Mouse (Mus musculus) bone marrow macrophage, adult 2 months (primary cell): Measurements from ENCODE around the gene Pcdh11x. TPM values are rescaled to one million over a fixed set of nuclear protein-coding genes. Genes with fewer than 3 reads are reported as not detected.
"Not testable (repeated sequence)": the region's sequence is repeated elsewhere in the genome, so short reads cannot be mapped to it uniquely, and the experiment has no call there.

Experiments used
- H3K27ac ChIP-seq: 2 replicates; pipeline ENCODE4 v1.5.1; 2012; ENCODE audit warnings: low read depth, low read length; ENCODE audit not compliant: insufficient read depth
- H3K4me1 ChIP-seq: 2 replicates; pipeline ENCODE4 v1.6.1; 2012; ENCODE audit warnings: low read length; ENCODE audit not compliant: control insufficient read depth, insufficient read depth
- H3K4me3 ChIP-seq: 2 replicates; pipeline ENCODE4 v1.5.1; 2012; ENCODE audit warnings: mild to moderate bottlenecking, low read length, moderate library complexity; ENCODE audit not compliant: insufficient read depth
- CTCF ChIP-seq: IDR thresholded peaks from 2 replicates; pipeline ENCODE4 v1.5.1; 2012; ENCODE audit warnings: low read depth, mild to moderate bottlenecking, low read length, moderate library complexity
- POLR2A ChIP-seq: IDR thresholded peaks from 2 replicates; pipeline ENCODE4 v1.6.1; 2012; ENCODE audit warnings: mild to moderate bottlenecking, low read depth, low read length, borderline replicate concordance
- polyA plus RNA-seq: library from polyadenylated mRNA; stranded (reverse); fragments of >200 nt; gene quantifications from 2 replicates; pipeline ENCODE4 v1.2.4, GENCODE M21; 2012; ENCODE audit not compliant: missing spikeins, insufficient read depth, insufficient read length

Pcdh11x gene
- polyA plus RNA-seq, result 0.48 TPM in 1 of 2 replicates, not detected in the other

DNA sequence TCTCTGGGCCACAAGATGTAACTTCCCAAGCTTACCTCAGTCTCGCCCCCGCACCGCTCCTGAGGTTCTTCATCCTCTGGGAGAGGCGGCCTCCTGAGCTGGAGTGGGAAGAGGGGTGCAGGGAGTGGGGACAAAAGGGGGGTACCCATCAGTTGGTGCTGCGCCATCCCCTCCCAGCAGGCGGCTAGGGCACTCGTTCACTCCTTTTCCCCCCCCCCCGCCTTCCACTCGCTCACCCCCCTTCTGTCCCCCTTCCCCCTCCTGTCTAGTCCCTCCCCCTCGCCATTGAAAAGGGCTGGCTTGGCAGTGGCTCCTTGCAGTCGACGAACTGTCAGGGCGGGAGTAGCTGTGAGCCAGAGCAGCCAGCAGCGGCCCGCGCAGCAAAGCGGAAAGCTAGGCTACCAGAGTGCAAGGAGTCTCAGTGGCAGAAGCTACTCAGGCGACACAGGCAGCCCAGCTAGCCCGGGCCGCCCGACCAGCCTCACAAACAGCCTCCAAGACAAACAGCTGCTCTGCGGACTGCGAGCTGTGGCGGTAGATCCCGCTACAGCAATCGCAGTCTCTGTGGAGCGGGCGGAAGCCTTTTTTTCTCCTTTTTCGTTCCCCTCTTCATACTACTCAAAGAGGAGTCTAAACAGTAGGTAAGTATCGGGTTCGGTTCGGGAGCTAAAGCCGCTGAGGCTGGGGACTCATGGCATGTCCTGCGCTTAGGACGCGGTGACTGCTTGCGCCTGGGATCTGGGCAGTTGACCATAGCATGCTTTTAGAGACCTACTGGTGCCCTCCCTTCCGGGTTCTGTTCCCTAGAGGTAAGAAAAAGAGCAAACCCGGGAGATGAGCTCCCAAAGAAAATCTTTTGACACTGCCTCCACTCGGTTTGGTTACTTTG, at the start of gene Pcdh11x:
Pcdh11x (plus strand) TSS at position 249 of the 889 bp plus-strand sequence.
- Histone ChIP-seq H3K4me1 (no peaks in the 10 kb centered on the region), H3K4me3 (no peak within 1 kb of the TSS), H3K27ac (no peak within 1 kb of the TSS)
- TF ChIP-seq CTCF (no peak), POLR2A (no peak)

GRCm38 (mm10) chrX:120260089-120260488, 30.0 kb upstream of the Pcdh11x start:
- Histone ChIP-seq H3K4me3 (no peak overlapping the region), H3K4me1 (no peaks in the 10 kb centered on the region), H3K27ac (no peak overlapping the region)
- TF ChIP-seq CTCF (no peak), POLR2A (no peak)

- Histone ChIP-seq H3K4me3 (no peak overlapping the region), H3K27ac (no peak overlapping the region), H3K4me1 (no peaks in the 10 kb centered on the region)
- no peak for TF ChIP-seq CTCF
- TF ChIP-seq POLR2A, result no peak
Measured at GRCm38 (mm10) chrX:120285522-120285921, 4.5 kb upstream of the Pcdh11x start.

- H3K4me3 ChIP-seq, result no peak overlapping the region
- no peak overlapping the region for H3K27ac ChIP-seq
- H3K4me1 ChIP-seq, result no peaks in the 10 kb centered on the region
- TF ChIP-seq POLR2A (no peak), CTCF (no peak)
Measured at GRCm38 (mm10) chrX:120287502-120287901, 2.6 kb upstream of the Pcdh11x start.

DNA sequence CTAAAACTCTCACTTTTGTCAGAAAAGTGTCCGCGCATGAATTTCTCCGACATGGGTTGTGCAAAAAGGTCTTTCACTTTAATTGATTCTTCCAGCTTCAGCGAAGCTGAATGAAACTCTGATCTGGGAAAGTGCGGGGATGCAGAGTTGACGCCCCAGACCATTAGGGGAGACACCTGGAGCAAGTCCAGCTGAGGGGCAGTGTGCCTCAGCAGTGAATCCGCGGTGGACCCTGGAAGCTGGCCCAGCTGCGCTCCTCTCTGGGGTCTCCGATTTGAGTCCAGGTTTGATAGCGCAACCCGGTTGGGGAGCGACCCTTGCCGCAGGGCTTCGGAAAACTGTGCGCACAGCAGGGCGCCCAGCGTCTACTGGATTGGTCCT, 831 bp downstream of the Pcdh11x start:
- no peak overlapping the region for H3K4me3 ChIP-seq
- no peaks in the 10 kb centered on the region for H3K4me1 ChIP-seq
- no peak overlapping the region for H3K27ac ChIP-seq
- TF ChIP-seq POLR2A (no peak), CTCF (no peak)

DNA sequence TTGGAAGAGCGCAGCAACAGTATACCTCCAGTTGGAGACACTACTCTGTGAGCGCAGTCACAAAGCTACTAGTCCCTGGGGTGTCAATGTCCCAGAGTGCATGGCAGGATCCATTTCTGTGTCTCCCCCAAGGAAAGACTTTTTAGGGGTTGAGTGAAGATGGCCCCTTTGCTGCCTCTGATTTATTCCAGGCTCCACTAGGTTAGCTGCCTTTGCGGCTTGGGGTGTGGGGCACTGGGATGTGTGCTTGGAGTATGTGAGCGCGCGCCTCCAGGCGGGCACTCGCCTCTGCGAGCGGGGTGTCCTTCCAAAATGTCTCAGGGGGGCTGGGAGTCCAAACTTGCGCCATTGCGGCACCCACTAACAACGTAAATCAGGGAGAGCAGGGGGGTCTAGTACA, 1.6 kb downstream of the Pcdh11x start:
- TF ChIP-seq CTCF (no peak), POLR2A (no peak)
- H3K4me1 ChIP-seq, result no peaks in the 10 kb centered on the region
- H3K27ac ChIP-seq, result no peak overlapping the region
- H3K4me3 ChIP-seq, result no peak overlapping the region

DNA sequence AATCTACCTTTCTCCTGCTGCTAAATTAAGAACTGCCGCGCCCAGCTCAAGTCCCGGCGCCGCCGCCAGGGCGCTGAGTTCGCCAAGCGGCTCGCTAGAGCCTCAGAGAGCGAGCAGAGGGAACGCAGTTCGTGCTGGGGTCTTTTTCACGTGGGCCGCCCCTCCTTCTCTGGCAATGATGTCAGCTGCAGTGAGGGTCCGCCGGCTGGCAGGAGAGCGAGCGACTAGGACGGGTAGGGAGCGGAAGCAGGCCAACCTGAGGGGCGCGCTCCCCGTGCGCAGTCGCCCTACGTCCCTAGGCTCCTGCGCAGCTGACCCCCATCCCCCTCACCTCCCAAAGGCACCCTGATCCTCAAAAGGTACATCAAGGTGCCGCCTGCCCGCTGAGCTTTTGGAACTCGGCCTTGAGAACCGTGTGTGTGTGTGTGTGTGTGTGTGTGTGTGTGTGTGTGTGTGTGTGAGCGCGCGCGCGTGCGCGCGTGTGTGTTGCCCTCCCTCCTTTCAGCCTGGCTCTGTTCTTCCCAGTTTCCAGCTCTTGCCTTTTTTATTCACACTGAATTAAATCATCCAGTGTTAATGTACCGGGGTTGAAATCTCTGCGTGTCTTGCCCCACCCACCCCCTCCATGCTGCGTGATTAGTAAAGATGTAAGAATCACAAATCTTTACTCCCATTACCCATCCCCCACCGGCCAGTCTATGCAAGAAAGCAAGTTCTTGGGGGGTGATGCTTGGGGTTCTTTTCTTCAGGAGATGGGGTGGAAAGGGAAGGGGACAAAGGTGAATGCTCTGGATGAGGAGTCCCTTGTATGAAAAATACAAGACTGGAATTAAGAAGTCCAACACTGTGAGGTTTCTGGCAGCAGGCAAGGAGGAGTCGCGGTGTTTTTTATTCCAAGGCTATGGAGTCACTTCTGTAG, 3.0 kb downstream of the Pcdh11x start:
- H3K27ac ChIP-seq, result no peak overlapping the region
- TF ChIP-seq CTCF (no peak), POLR2A (no peak)
- no peaks in the 10 kb centered on the region for H3K4me1 ChIP-seq
- H3K4me3 ChIP-seq, result no peak overlapping the region

DNA sequence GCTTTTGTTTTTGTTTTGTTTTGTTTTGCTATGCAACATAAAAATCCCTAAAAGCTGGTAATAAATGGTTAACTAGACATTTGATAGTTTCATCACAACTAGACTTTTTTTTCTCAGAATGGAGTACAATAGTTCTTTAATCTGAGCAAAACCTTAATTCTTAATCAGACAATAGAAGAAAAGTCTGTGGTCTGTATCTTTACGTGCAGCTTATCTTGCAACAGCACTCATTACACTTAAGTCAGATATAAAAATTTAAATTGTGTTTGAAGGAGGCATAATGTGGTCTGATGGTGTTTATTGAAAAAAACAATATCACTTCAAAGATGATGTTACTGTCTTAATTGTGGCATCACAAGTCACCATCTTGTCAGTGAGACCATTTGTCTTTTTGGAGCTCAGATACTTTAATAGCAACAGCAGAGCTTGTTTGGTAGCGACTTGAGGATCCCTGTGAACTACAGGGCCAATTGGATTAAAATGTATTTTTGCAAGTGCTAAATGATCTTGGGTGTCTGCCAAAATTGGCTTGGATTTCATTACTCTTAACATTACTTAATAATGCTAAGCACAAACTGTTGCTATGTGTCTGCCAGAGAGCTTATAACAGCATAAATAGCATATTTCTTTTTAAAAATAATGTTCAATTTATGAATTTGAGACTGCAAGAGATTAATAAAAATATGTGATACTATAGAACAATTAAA, 11.6 kb downstream of the Pcdh11x start:
- Histone ChIP-seq H3K4me1 (no peaks in the 10 kb centered on the region), H3K4me3 (no peak overlapping the region), H3K27ac (no peak overlapping the region)
- TF ChIP-seq CTCF (no peak), POLR2A (no peak)

GRCm38 (mm10) chrX:120312995-120313394, 22.9 kb downstream of the Pcdh11x start, which contains the start of gene H2afb3:
H2afb3 (minus strand) TSS chrX:120313095.
- not testable (repeated sequence) for H3K4me3 ChIP-seq, H3K27ac ChIP-seq, H3K4me1 ChIP-seq

- Histone ChIP-seq H3K27ac (no peak overlapping the region), H3K4me3 (no peak overlapping the region)
- TF ChIP-seq CTCF (no peak), POLR2A (no peak)
Measured at GRCm38 (mm10) chrX:120466225-120466624, 176.2 kb downstream of the Pcdh11x start.

More at GRCm38 (mm10) chrX:120466225-120466624, 176.2 kb downstream of the Pcdh11x start:
- no peaks in the 10 kb centered on the region for H3K4me1 ChIP-seq
